Mouse (Mus musculus) ovary, postnatal 10 days (tissue): Measurements from ENCODE around the gene Plxna2.

Experiments
- DNase-seq: peaks from one replicate; pipeline ENCODE4 v3.0.0; 2022; ENCODE audit warnings: low spot score

Plxna2 gene

DNA sequence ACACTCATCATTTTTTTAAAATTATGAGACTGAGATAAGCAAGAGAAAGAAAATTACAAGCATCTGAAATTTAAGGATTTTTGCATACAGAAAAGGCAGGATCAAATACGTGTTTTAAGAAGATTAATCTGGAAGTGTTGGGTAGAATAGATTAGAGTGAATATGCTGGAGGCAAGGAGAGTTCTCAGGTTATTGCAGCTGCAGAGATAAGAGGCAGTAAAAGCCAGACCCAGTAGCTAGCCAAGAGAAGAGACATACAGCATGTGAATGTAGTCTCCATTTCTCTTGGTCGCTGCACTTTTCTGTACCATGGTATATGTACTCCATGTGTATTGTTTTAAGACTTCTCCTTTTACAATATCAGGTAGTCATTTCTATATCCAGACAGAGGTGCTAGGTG is 88.5 kb downstream of the Plxna2 start:
- no peak for DNase-seq

DNA sequence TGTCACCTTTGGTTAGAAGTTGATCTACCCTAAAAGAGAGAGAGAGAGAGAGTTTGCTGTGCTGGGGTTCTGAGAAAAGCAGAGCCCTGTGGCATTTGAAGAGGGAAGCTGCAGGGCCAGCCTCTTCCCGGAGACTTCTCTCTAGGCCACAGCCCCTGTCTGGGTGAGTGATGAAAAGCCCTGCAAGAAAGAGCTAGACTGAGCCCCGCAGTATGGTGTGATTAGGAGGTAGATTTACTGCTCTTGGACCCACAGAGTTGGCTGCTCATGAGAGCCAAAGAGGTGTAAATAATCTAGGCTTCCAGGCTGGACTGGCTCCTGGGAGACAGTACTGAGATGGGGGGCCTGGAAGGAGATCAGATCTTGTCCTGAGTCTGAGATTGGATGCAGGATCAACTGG is 94.4 kb downstream of the Plxna2 start:
- DNase-seq = no peak

DNA sequence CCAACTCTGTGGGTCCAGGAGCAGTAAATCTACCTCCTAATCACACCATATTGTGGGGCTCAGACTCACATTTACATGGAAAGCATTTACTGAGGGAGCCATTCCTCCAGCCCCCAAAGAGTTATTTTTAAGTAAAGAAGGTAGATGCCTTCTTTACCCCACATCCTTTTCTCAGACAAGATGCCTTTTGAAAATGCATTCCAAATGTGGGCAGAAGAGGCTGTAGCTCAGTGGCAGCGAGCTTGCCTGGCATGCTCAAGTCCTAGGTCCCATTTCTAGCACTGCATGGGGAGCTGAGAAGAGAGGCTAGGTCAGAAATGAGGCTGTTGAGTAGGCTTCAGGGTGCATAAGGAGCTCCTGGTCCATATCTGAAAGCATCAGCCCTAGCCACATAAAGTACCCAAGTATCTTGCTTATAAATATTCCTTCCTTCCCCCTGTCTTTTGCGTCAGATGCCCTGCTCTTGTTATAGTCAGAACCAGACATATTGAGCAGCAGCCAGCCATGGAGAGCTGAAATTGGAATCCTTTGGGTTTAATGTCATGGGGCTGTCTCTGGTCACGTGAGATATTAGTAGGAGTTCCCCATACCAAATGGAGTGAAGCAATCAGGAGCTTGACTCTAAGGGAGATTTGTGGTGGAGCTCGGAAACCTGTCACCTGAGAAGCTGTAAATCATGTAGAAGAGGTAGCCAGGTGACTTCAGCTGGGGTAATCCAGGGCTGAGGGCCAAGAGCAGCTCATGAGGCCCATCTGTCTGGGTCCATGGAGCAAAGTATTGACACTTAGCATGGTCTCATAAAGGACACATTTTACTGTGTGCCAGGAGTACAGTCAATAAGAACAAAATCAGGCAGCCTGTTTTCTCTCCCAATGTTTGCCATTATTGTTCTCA is 96.4 kb downstream of the Plxna2 start:
- no peak for DNase-seq

DNA sequence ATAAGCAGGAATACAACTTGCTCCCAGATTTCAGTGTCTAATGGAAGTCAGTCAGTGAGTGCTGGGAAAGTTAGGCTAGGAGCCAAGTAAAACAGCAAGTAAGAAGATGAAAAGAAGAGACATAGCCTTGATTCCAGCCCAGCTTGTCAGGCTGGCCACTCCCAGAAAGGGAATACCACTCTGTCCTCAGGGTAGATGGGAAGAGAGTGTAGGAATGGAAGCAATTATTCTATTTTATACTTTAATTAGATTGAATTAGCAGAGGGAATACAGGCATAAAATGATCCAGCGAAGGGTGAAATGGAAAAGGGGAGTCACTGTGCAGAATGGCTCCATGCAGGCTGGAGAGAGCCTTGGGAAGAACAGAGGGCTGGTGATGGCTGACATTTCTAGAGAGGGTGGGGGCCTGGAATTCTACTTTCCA is 99.4 kb downstream of the Plxna2 start:
- DNase-seq = no peak

DNA sequence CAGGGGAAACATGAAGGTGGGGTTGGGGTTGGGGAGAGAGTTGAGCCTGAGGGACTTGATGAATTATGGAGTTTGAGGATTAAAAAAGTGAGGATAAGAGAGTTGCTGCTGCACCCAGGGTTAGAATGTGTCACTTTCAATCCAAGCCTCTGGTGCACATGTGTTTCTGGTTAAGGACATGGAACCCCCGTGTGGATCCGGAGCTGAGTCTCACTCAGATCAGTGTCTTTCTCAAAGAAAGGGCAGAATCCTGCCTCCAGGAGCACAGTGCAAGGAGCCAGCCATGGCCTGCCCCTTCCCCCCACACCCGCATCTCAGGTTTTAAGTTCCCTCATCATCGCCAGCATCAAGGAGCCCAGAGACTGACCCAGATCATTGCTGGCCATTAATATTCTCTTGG is 102.4 kb downstream of the Plxna2 start:
- DNase-seq = no peak

DNA sequence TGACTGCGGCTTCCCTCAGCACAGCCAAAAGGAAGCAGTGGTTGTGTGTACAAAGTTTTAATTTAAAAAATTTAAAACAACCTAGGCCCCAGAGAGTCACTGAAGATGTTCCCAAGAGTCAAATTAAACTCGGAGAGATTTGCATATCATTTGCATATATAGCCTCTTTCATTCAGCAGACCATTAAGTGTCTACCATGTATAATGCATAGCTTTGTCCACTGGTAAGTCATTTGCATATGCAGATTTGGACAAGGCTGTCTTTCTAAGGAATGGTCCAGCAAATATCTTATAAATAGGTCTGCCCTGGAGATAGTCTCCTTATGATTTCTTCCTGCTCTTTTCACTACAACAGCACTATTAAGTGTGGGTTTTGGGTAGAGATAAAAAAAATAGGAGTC is 103.2 kb downstream of the Plxna2 start:
- no peak for DNase-seq

DNA sequence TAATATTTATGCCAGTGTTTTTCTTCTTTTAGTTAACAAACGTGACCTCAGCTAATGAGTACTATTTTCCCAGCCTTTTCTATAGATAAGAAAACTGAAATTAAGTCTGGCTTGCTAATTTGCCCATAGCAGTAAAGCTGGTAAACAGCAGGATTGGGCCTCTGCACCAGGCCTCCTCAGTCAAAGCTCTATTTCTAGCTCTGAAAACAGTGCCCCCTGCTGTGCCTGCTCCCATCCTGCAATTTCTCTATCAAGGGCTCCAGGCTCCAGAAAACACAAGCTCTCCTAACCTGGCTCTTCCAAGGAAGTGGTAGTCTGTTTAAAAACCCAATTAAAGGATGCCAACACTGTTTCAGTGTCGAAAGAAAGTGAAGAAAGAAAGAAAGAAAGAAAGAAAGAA is 104.3 kb downstream of the Plxna2 start:
- no peak for DNase-seq

DNA sequence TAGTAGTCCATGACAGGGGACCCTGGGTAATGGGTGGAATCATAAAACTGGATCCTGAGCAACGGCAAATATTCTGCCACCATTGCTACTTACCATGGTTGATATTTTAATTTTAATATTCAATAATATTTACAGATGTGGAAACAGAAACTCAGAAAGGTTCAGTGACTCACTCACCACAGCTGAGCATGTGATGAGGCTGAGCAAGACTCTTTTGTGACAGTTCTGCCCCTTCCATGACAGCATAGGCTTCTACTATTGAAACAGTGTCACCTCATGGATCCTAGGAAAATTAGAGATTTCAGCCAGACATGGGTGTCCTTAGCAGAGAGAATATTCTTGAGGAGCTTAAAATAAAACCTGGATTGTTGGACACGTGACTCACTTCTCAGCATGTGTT is 116.8 kb downstream of the Plxna2 start:
- DNase-seq = no peak

DNA sequence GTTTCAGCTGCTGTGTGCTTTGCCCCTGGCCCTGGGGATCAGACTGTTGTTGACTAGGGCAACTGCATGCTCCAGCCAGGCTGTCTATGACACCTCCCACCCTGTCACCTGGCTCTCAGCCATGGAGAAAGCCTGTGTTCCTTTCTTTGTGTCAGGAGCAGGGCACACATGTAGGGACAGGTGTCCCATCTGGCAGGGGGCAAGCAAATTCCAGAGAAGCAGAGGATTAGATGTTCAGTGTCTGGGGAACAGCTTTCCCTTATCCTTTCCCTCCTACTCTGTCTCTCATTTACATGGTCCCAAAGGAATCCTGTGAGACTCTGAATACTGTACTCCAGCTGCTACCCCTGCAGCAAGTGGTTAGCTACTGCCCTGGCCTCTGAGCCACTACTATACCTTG is 121.9 kb downstream of the Plxna2 start:
- DNase-seq = no peak

DNA sequence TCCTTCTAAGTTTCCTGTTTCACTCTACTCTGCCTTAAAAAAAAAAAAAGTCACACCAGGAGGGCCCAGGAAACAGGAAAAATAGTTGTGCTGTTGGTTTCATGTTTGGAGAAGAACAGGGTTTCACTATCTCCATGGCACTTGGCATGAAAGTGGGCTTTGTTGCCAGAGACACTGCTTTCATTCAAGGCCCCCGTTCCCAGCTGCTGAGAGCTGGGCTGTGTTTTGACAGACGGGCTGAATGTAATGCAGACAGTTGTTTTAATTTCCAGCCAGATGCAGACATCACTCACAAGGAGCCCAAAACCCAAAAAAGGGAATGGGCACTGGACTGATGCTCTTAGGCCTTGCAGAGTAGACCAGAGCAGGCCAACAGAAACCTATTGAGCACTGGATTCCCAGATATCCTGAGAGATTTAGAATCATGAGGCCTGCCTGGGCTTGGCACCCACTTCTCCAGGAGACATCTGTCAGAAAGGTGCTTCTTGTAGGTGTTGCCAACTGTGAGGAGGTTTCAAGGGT is 124.9 kb downstream of the Plxna2 start:
- DNase-seq = no peak

DNA sequence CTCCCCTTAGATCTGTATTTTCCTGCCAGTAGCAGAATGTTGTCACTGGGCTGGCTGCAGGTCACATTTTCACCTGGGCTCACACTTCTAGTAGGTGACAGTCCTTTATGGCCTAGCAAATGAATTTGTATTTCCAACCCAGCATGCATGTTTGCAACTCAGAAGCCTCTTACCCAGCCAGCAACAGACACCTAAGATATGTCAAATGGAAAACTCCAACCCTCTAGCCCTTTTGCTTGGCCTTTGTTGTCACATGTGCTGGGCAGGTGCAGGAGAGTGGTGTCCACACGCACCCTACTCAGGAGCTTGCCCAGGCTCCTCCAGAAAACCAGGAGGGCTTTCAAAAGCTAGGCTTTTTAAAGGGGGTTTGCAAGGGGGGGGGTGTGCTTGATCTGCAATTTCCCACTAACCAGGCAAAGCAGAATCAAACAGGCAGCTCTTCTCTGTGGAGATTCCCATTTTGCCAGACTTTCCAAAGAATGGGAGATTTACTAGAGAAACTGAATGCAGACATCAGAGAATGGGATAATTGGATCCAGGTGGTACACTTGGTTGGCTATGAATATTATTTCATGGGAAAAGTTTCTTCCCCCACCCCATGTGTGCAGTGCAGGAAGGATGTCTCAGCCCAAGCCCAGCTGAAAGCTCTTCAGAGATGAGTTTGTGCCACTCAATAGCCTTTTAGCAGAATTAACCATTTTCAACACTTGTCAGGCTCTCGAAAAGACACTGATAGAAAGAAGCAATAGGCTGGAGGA is 127.3 kb downstream of the Plxna2 start:
- DNase-seq = no peak

DNA sequence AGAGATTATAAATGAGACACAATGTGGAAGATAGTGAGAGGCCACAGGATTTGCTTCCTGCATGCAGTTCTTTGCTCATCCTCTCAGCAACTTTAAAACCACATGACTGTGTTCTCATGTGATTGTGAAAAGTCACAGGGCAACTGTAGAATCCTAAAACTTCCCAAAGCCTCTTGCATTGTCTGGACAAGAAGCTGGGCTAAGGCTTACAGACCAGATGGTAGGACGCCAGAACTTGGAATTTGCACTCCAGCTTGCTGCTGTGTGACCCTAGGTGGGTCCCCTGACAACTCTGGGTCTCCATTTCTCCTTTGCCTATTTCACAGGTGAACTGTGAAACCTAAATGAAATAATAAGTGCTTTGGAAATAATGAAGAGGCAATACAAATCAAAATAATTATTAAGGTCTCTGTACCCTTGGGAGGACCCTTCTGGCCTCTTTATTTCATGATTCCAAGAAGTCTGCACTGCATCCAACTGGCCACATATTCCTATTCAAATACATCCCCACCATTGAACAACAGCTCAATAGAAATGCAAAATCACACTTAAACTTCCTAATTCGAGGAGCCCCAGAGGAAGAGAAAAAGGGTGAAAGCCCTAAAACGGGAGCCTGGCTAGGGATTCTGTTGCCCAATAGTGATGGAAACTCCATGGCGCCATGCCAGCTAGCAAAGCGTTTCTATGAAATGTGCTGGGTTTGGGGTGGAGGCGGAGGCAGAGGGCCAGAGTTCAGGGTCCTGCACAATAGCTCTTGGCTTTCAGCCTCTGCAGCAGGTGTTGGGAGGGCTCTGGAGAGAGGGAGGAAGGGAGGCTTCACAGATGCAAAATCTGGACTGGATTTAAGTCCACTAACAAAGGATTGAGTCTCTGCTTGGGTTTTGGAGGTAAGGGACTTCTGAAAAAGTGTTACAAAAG is 128.6 kb downstream of the Plxna2 start:
- peak; percentile 62 for DNase-seq

DNA sequence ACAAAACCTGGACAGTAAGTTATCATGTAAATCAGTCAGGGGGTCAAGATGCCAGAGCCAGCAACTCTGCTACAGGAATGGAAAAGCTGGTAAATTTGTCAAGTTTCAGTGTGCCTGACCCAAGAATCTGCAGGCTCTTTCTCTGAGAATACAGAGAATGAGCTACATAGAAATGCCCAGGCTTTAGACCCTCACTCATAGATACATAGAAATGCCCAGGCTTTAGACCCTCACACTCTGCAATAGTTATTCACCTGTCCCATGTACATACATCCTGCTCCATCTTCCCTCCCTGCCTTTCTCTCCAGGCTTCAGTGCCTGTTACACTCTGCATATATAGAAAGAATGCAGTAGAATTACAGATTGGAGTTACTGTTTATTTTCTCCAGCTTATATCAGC is 129.2 kb downstream of the Plxna2 start:
- DNase-seq = no peak

DNA sequence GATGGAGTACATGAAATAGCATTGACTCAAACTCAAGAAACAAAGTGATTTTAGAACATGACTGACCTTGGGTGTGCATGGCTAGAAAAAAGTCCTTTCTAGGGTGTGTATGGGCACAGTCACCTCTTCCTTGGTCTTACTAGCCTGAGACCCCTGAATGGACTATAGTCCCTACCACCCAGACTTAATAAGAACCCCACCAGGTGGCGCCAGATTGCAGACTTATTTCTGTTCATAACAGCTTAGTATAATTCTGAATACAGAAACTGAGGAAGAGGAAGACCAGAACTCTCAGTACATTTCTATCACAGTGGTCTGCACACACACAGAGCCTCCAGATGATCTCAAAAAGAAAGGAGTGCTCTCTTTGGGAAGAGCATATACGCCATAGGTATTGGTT is 135.2 kb downstream of the Plxna2 start:
- DNase-seq = no peak

DNA sequence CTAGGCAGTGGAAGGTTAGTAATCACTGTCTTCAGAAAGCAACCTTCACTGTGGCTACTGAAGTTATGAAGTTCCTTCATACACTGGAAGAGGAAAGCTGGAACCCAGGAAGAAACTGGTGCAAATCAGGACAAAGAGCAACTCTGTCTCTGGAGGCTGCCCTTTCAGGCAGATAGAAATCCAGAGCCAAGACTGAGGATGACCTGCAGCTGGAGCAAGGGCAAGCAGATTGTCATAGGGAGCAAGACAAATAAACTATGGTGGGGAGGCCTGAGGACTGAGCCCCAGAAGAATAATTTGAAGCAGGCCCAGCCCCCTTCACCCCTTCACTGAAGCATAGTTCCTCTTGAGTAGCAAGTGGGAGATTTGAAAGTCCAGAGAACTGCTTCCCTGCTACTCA is 138.0 kb downstream of the Plxna2 start:
- no peak for DNase-seq

DNA sequence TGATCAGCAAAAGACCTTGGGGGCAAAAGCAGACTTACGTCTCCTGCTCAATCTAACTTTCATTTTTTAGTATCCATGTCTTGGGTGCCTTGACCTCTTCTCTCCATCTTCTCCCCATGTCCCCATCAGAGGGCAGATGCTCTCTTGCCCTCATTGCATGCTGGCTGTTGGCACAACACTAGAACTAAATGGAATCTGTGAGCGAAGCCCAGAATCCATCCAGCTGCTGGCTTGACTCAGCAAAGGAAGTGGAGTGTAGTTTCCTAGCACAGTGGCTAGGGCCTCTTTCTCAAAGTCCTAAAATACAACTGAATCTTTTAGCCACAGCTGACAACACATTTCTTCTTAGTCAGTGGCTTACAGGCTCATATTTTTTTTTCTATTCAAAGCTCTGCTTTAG is 138.4 kb downstream of the Plxna2 start:
- no peak for DNase-seq

DNA sequence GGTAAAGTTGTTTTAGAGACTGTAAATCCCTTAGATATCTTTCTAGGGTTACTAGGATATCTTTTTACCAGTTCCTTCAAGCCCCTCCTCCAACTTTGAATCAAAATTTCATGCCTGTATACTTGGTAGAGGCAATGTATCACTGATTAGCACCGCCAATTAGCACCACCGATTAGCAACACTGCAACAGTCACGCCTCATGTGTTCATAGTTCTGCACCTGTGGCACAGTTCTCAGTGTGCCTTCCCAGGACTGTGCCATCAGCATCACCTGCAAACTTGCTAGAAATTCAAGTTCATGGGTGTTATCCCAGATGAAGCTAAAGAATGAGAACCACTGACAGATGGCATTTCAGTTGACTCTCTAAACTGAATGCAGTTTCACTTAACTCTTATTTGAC is 138.8 kb downstream of the Plxna2 start:
- DNase-seq = no peak

DNA sequence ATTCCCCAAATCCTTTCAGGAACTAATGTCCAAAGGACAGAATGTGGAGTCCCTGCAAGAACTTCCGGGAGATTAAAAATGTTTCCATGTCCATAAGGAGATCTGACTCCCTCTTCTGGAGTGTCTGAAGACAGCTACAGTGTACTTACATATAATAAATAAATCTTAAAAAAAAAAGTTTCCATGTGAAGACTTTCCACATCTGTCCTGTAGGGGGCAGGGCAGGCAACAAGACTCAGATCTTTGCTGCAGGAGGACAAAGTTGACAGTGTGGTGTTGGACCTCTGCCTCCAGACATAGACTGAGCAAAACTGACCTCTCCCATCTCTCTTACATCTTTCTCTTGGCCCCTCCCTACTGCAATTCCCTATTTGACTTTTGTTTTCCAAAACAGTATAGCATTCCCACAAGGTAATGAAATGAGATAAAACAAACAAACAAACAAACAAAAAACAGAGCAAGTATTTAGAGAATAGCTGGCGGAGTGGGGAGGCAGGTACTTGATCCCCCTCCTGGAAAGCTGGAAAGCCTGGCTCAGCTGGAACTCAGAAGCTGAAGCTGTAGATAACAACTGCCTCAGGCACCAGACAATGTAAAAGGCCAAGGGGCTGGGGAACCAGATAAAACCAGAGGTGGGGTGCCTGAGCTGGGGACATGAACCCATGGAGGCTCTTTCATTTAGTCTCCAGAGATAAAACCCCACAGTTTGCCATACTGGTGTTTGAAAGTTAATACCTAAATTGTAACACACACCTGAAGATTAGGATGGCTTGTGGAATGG is 143.6 kb downstream of the Plxna2 start:
- no peak for DNase-seq

DNA sequence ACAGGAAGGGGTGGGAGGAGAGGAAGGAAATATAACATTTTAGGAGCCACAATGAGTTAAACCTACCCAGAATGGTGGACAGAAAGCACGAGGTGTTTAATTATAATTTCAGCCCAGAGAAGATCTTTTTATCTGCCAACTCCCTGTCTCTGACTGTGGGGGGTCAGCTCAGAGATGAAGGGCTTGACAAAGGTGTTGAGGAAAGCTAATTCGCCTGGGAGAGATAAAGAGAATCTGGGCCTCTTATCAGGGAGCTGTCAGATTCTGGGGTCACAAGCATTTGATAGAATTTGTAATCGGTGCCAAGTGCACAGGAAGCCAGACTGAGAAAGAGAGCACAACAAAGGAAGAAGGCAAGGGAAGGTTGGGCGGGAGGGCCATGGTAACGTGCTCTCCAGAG is 144.9 kb downstream of the Plxna2 start:
- no peak for DNase-seq

DNA sequence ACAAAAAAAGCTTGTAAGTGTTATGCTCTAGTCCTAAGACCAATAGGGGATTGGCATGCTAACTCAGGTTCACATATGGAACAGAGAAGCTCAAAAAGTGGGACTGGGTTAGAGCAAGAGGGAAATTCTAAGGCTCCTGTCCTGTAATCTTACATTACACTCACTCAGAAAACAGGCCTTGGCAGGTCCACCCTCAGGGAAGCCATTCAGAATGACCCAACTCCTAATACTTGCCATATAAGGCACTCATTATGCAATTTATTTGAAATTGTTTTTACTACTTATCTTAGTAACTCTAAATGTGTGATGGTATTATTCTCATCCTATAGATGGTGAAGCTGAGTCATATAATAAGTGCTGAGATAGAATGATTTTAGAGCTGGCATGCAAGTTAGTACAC is 146.9 kb downstream of the Plxna2 start:
- DNase-seq = no peak

DNA sequence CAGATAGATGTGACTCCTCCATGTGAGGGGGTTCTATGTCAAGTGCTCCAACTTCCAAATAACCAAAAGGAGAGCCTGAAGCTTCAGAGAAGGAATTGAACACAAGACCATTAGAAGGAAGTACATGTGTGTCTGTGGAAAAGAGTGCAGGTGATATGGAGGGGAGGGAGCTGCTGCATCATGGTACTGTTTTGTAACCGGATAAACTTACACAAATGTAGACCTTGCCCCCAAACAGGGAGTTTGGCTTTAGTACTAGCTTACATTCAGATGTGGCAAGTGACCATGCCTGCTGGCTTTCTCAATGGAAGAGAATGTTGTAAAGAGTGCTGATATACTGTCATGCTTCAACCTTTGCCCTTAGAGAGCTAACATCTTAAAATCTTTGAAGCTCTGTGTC is 150.8 kb downstream of the Plxna2 start:
- DNase-seq = no peak
